In genomic region chr11:117163771-117164170, GRCm38 (mm10) we compare ENCODE assay signal across 11 mouse cellular contexts.
"Had no signal": no experiment of that assay in that cellular context is flagged by ENCODE, and none has a peak within 500 bp of the region (broad histone marks: within the 10 kb centered on the region; RNA-seq: fewer than 3 reads in every experiment).

No protein-coding gene starts in this region.

- H3K27ac ChIP-seq: limb, embryonic 13.5 days; liver, embryonic 13.5 days had no signal

- H3K4me3 ChIP-seq: limb, embryonic 13.5 days; liver, embryonic 13.5 days had no signal

- DNase-seq: kidney, postnatal 14 days; kidney, postnatal 4 days; left cerebral cortex, postnatal 4 days; liver, embryonic 13.5 days; lung, adult 2 months; lung, postnatal 14 days; lung, postnatal 4 days; midbrain, embryonic 14.5 days; thymus, adult 18-20 months; thymus, postnatal 36 days had no signal
